9 mouse cellular contexts compared by ENCODE assay signal in the genomic region with DNA sequence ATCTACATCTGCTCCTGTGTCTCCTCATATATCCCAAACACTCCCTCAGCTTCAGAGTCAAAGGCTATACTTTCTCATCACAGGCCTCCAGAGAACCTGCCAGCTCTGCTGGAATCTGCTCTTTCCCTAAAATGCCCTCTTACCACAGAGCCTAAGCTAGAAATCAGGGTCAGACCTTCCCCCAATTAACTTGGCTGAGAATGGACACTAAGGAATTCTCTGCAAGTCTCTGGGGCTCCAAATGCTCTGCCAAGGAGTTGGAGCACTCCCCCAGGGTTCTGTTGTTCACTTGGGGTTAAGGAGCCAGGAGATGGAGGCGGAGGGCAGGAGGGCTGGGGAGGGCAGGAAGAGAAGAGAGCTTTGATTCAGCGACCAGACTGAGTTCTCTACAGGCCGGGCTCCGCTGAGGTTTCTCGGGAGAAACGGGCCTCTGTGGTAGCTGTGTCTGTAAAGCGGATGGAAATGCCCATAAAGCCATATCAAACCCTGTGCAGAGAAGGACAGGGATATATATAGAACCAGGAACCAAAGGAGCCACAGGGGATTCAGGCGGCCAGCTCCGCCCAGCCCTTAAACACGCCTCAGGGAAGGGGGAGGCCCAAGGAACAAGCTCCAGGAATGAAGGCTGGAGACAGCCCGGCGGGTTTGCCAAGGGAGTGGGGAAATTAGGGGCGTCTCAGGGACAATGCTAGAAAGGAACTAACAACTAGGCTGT.
DNase-seq lines count a peak whose midpoint lies in the region; ATAC-seq lines count a peak whose summit lies in the region.
"Had no signal": no experiment of that assay in that cellular context is flagged by ENCODE, and none has a peak within 500 bp of the region (broad histone marks: within the 10 kb centered on the region; RNA-seq: fewer than 3 reads in every experiment).

No protein-coding gene starts in this region.

- no peak for DNase-seq in neural tube, embryonic 10.5 days (ENCODE audit: extremely low spot score, low spot score)
- peak; percentile 28 for DNase-seq in limb, embryonic 11.5 days (ENCODE audit: low spot score)
- DNase-seq in thymus, postnatal 14 days, result no peak
- no peak for DNase-seq in left cerebral cortex, adult 8-10 months (ENCODE audit: low spot score in 2 of 2)
- DNase-seq in thymus, adult 18-20 months, result no peak

- no peak for ATAC-seq in neural tube, embryonic 13.5 days (ENCODE audit: low read depth)
- ATAC-seq in heart, embryonic 12.5 days (ENCODE audit: insufficient number of reproducible peaks, low FRiP score), result no peak
- no peak for ATAC-seq in limb, embryonic 11.5 days (ENCODE audit: insufficient number of reproducible peaks, low FRiP score, low TSS enrichment, low read depth)
- peak; percentile 81 for ATAC-seq in stomach, embryonic 16.5 days (ENCODE audit: insufficient read depth, low FRiP score)

- no peak overlapping the region for H3K4me2 ChIP-seq in neural tube, embryonic 13.5 days
- H3K4me2 ChIP-seq in heart, embryonic 12.5 days, result peak overlapping the region; percentile 54
- H3K4me2 ChIP-seq in limb, embryonic 11.5 days (ENCODE audit: low read depth, severe bottlenecking), result peak overlapping the region; percentile 16; the same call in 1 of the 2 replicates
- H3K4me2 ChIP-seq in stomach, embryonic 16.5 days (ENCODE audit: low read depth, low read length), result peak overlapping the region; percentile 28; the same call in 1 of the 2 replicates

- H3K9ac ChIP-seq in neural tube, embryonic 13.5 days, result peak overlapping the region; percentile 27; the same call in 1 of the 2 replicates
- peak overlapping the region; percentile 24 for H3K9ac ChIP-seq in heart, embryonic 12.5 days
- H3K9ac ChIP-seq in limb, embryonic 11.5 days (ENCODE audit: low read length), result no peak overlapping the region
- 0 out of 2 replicates have a peak overlapping the region, but pooled peaks have one; percentile 6 for H3K9ac ChIP-seq in stomach, embryonic 16.5 days (ENCODE audit: low read length)

- peaks cover 16% of the 10 kb centered on the region for H3K27me3 ChIP-seq in neural tube, embryonic 13.5 days
- peaks cover 2% of the 10 kb centered on the region; the same call in 1 of the 2 replicates for H3K27me3 ChIP-seq in heart, embryonic 12.5 days (replicated peaks)
- H3K27me3 ChIP-seq in limb, embryonic 11.5 days (ENCODE audit: control insufficient read depth, insufficient read depth, low read length), result no peaks in the 10 kb centered on the region
- H3K27me3 ChIP-seq in stomach, embryonic 16.5 days (ENCODE audit: control insufficient read depth, insufficient read depth, low read length), result no peaks in the 10 kb centered on the region

- peaks cover 6% of the 10 kb centered on the region for H3K4me1 ChIP-seq in neural tube, embryonic 13.5 days (replicated peaks)
- peaks cover 33% of the 10 kb centered on the region for H3K4me1 ChIP-seq in heart, embryonic 12.5 days (replicated peaks)
- peaks cover 10% of the 10 kb centered on the region; the same call in 1 of the 2 replicates for H3K4me1 ChIP-seq in limb, embryonic 11.5 days (ENCODE audit: control insufficient read depth, insufficient read depth, low read length)
- peaks cover 21% of the 10 kb centered on the region for H3K4me1 ChIP-seq in stomach, embryonic 16.5 days (ENCODE audit: control insufficient read depth, insufficient read depth, low read length)

- no peaks in the 10 kb centered on the region for H3K9me3 ChIP-seq in neural tube, embryonic 13.5 days
- H3K9me3 ChIP-seq in heart, embryonic 12.5 days (replicated peaks), result no peaks in the 10 kb centered on the region
- H3K9me3 ChIP-seq in limb, embryonic 11.5 days (ENCODE audit: control insufficient read depth, low read length), result no peaks in the 10 kb centered on the region
- no peaks in the 10 kb centered on the region for H3K9me3 ChIP-seq in stomach, embryonic 16.5 days (replicated peaks; ENCODE audit: control insufficient read depth, low read length)

- H3K27ac ChIP-seq in neural tube, embryonic 13.5 days (replicated peaks), result no peak overlapping the region
- peak overlapping the region; percentile 36; the same call in 1 of the 2 replicates for H3K27ac ChIP-seq in heart, embryonic 12.5 days (ENCODE audit: poor library complexity, severe bottlenecking)
- H3K27ac ChIP-seq in limb, embryonic 11.5 days (replicated peaks; ENCODE audit: low read depth, low read length), result no peak overlapping the region
- peak overlapping the region; percentile 89 for H3K27ac ChIP-seq in stomach, embryonic 16.5 days (ENCODE audit: low read length)

- WGBS in neural tube, embryonic 13.5 days, result 19% methylated on average over 13 of the region's 13 CpGs
- WGBS in heart, embryonic 12.5 days, result 18% methylated on average over 13 of the region's 13 CpGs
- WGBS in limb, embryonic 11.5 days, result 31% methylated on average over 13 of the region's 13 CpGs
- WGBS in stomach, embryonic 16.5 days, result 26% methylated on average over 13 of the region's 13 CpGs

- no peaks in the 10 kb centered on the region for H3K36me3 ChIP-seq in neural tube, embryonic 13.5 days
- no peaks in the 10 kb centered on the region for H3K36me3 ChIP-seq in heart, embryonic 12.5 days
- no peaks in the 10 kb centered on the region for H3K36me3 ChIP-seq in limb, embryonic 11.5 days (ENCODE audit: control insufficient read depth, insufficient read depth, low read length)
- H3K36me3 ChIP-seq in stomach, embryonic 16.5 days (ENCODE audit: control insufficient read depth, insufficient read depth, low read length), result no peaks in the 10 kb centered on the region

- no peak overlapping the region for H3K4me3 ChIP-seq in neural tube, embryonic 13.5 days
- 0 out of 2 replicates have a peak overlapping the region, but pooled peaks have one; percentile 3 for H3K4me3 ChIP-seq in heart, embryonic 12.5 days
- H3K4me3 ChIP-seq in limb, embryonic 11.5 days (ENCODE audit: low read depth, low read length), result no peak overlapping the region
- H3K4me3 ChIP-seq in stomach, embryonic 16.5 days (replicated peaks; ENCODE audit: low read length), result 0 out of 2 replicates have a peak overlapping the region, but pooled peaks have one; percentile 0
- H3K4me3 ChIP-seq: erythroblast, embryonic 14.5 days had no signal

Comparison
In these comparisons a context has a peak if more than half of its experiments do, and no peak if none do; other contexts are left out.
1. H3K27ac ChIP-seq: peak in heart, embryonic 12.5 days (single experiment) and stomach, embryonic 16.5 days (single experiment); none in neural tube, embryonic 13.5 days (single experiment) and limb, embryonic 11.5 days (single experiment).
2. H3K4me3 ChIP-seq: peak in heart, embryonic 12.5 days (single experiment) and stomach, embryonic 16.5 days (single experiment); none in neural tube, embryonic 13.5 days (single experiment) and limb, embryonic 11.5 days (single experiment).